Mouse (Mus musculus): ENCODE results near the gene Lap3. TPM values are rescaled to one million over a fixed set of nuclear protein-coding genes. Genes with fewer than 3 reads are reported as not detected.

Lap3 gene
- polyA plus RNA-seq, 1 experiment from 2014 or later = 88.1 TPM

GRCm38 (mm10) chr5:45474758-45475157, 18.4 kb upstream of the Lap3 start:
- Histone ChIP-seq H3K36me3 (no peaks in the 10 kb centered on the region), H3K27ac (no peak overlapping the region), H3K4me2 (no peak overlapping the region), H3K9ac (replicated peaks) (no peak overlapping the region), H3K9me3 (no peaks in the 10 kb centered on the region), H3K27me3 (0 out of 2 replicates have a peak, but pooled peaks cover 6% of the 10 kb centered on the region), H3K4me1 (replicated peaks) (0 out of 2 replicates have a peak, but pooled peaks cover 7% of the 10 kb centered on the region), H3K4me3 (replicated peaks) (no peak overlapping the region)
- no peak for ATAC-seq (ENCODE audit: insufficient number of reproducible peaks, insufficient read depth, low FRiP score, low TSS enrichment, low read depth)
- 74% methylated on average over 3 of the region's 4 CpGs for WGBS

- no peak for ATAC-seq (ENCODE audit: insufficient number of reproducible peaks, insufficient read depth, low FRiP score, low TSS enrichment, low read depth)
Measured at GRCm38 (mm10) chr5:45475771-45476170, 17.4 kb upstream of the Lap3 start.

GRCm38 (mm10) chr5:45476288-45476687, 16.9 kb upstream of the Lap3 start:
- H3K9me3 ChIP-seq = no peaks in the 10 kb centered on the region
- no peak overlapping the region for H3K27ac ChIP-seq
- H3K9ac ChIP-seq (replicated peaks) = no peak overlapping the region
- H3K4me1 ChIP-seq (replicated peaks) = 0 out of 2 replicates have a peak, but pooled peaks cover 7% of the 10 kb centered on the region
- no peak overlapping the region for H3K4me2 ChIP-seq
- H3K4me3 ChIP-seq (replicated peaks) = no peak overlapping the region
- 0 out of 2 replicates have a peak, but pooled peaks cover 6% of the 10 kb centered on the region for H3K27me3 ChIP-seq
- no peak for ATAC-seq (ENCODE audit: insufficient number of reproducible peaks, insufficient read depth, low FRiP score, low TSS enrichment, low read depth)
- WGBS = 67% methylated on average over 6 of the region's 6 CpGs
- H3K36me3 ChIP-seq = no peaks in the 10 kb centered on the region

More at GRCm38 (mm10) chr5:45475771-45476170, 17.4 kb upstream of the Lap3 start:
- Histone ChIP-seq H3K4me1 (replicated peaks) (0 out of 2 replicates have a peak, but pooled peaks cover 7% of the 10 kb centered on the region), H3K9ac (replicated peaks) (no peak overlapping the region), H3K4me2 (no peak overlapping the region), H3K4me3 (replicated peaks) (no peak overlapping the region), H3K27ac (no peak overlapping the region), H3K27me3 (0 out of 2 replicates have a peak, but pooled peaks cover 6% of the 10 kb centered on the region), H3K36me3 (no peaks in the 10 kb centered on the region), H3K9me3 (no peaks in the 10 kb centered on the region)
- 91% methylated on average over 5 of the region's 5 CpGs for WGBS

- H3K36me3 ChIP-seq = no peaks in the 10 kb centered on the region
- 0 out of 2 replicates have a peak, but pooled peaks cover 4% of the 10 kb centered on the region for H3K27me3 ChIP-seq
- 0 out of 2 replicates have a peak, but pooled peaks cover 7% of the 10 kb centered on the region for H3K4me1 ChIP-seq (replicated peaks)
- H3K9me3 ChIP-seq = no peaks in the 10 kb centered on the region
- H3K4me3 ChIP-seq (replicated peaks) = no peak overlapping the region
- no peak overlapping the region for H3K4me2 ChIP-seq
- no peak overlapping the region for H3K27ac ChIP-seq
- 75% methylated on average over 7 of the region's 7 CpGs for WGBS
- ATAC-seq (ENCODE audit: insufficient number of reproducible peaks, insufficient read depth, low FRiP score, low TSS enrichment, low read depth) = no peak
- H3K9ac ChIP-seq (replicated peaks) = no peak overlapping the region
Measured at GRCm38 (mm10) chr5:45477601-45478000, 15.6 kb upstream of the Lap3 start.

GRCm38 (mm10) chr5:45480066-45480465, 13.1 kb upstream of the Lap3 start:
- H3K9me3 ChIP-seq = no peaks in the 10 kb centered on the region
- ATAC-seq (ENCODE audit: insufficient number of reproducible peaks, insufficient read depth, low FRiP score, low TSS enrichment, low read depth) = no peak
- H3K9ac ChIP-seq (replicated peaks) = no peak overlapping the region
- H3K27ac ChIP-seq = no peak overlapping the region
- WGBS = 86% methylated on average over 1 of the region's 1 CpGs
- H3K4me1 ChIP-seq (replicated peaks) = 0 out of 2 replicates have a peak, but pooled peaks cover 5% of the 10 kb centered on the region
- H3K4me2 ChIP-seq = no peak overlapping the region
- no peaks in the 10 kb centered on the region for H3K36me3 ChIP-seq
- H3K27me3 ChIP-seq = 0 out of 2 replicates have a peak, but pooled peaks cover 4% of the 10 kb centered on the region
- no peak overlapping the region for H3K4me3 ChIP-seq (replicated peaks)

GRCm38 (mm10) chr5:45481125-45481524, 12.0 kb upstream of the Lap3 start:
- Histone ChIP-seq H3K9me3 (no peaks in the 10 kb centered on the region), H3K27me3 (0 out of 2 replicates have a peak, but pooled peaks cover 4% of the 10 kb centered on the region), H3K36me3 (no peaks in the 10 kb centered on the region), H3K4me3 (replicated peaks) (no peak overlapping the region), H3K4me2 (no peak overlapping the region), H3K27ac (no peak overlapping the region), H3K9ac (replicated peaks) (no peak overlapping the region), H3K4me1 (replicated peaks) (0 out of 2 replicates have a peak, but pooled peaks cover 5% of the 10 kb centered on the region)
- ATAC-seq (ENCODE audit: insufficient number of reproducible peaks, insufficient read depth, low FRiP score, low TSS enrichment, low read depth) = no peak
- 93% methylated on average over 2 of the region's 2 CpGs for WGBS

GRCm38 (mm10) chr5:45482607-45483006, 10.6 kb upstream of the Lap3 start:
- no peaks in the 10 kb centered on the region for H3K36me3 ChIP-seq
- H3K4me2 ChIP-seq = no peak overlapping the region
- WGBS = 78% methylated on average over 3 of the region's 3 CpGs
- H3K4me1 ChIP-seq (replicated peaks) = no peaks in the 10 kb centered on the region
- H3K9ac ChIP-seq (replicated peaks) = no peak overlapping the region
- H3K4me3 ChIP-seq (replicated peaks) = no peak overlapping the region
- H3K27me3 ChIP-seq = 0 out of 2 replicates have a peak, but pooled peaks cover 4% of the 10 kb centered on the region
- ATAC-seq (ENCODE audit: insufficient number of reproducible peaks, insufficient read depth, low FRiP score, low TSS enrichment, low read depth) = no peak
- H3K27ac ChIP-seq = no peak overlapping the region
- no peaks in the 10 kb centered on the region for H3K9me3 ChIP-seq

- H3K9ac ChIP-seq (replicated peaks) = no peak overlapping the region
- WGBS = 82% methylated on average over 1 of the region's 1 CpGs
- ATAC-seq (ENCODE audit: insufficient number of reproducible peaks, insufficient read depth, low FRiP score, low TSS enrichment, low read depth) = no peak
- H3K36me3 ChIP-seq = no peaks in the 10 kb centered on the region
- H3K27me3 ChIP-seq = no peaks in the 10 kb centered on the region
- H3K27ac ChIP-seq = no peak overlapping the region
- H3K4me1 ChIP-seq (replicated peaks) = no peaks in the 10 kb centered on the region
- no peaks in the 10 kb centered on the region for H3K9me3 ChIP-seq
- H3K4me3 ChIP-seq (replicated peaks) = no peak overlapping the region
- no peak overlapping the region for H3K4me2 ChIP-seq
Measured at GRCm38 (mm10) chr5:45483654-45484053, 9.5 kb upstream of the Lap3 start.

- Histone ChIP-seq H3K4me1 (replicated peaks) (peaks cover 11% of the 10 kb centered on the region), H3K27ac (no peak overlapping the region), H3K4me3 (replicated peaks) (no peak overlapping the region), H3K9ac (replicated peaks) (no peak overlapping the region), H3K36me3 (peaks cover 10% of the 10 kb centered on the region), H3K9me3 (no peaks in the 10 kb centered on the region), H3K27me3 (no peaks in the 10 kb centered on the region), H3K4me2 (no peak overlapping the region)
- ATAC-seq (ENCODE audit: insufficient number of reproducible peaks, insufficient read depth, low FRiP score, low TSS enrichment, low read depth) = no peak
- 46% methylated on average over 4 of the region's 4 CpGs for WGBS
Measured at GRCm38 (mm10) chr5:45491776-45492175, 1.4 kb upstream of the Lap3 start.

- peaks cover 35% of the 10 kb centered on the region for H3K36me3 ChIP-seq
- no peaks in the 10 kb centered on the region for H3K27me3 ChIP-seq
- H3K9me3 ChIP-seq = no peaks in the 10 kb centered on the region
- peak overlapping the region; percentile 78 for H3K4me2 ChIP-seq
- 52% methylated on average over 9 of the region's 9 CpGs for WGBS
- peak; percentile 7; the same call in 1 of the 2 replicates for ATAC-seq (ENCODE audit: insufficient number of reproducible peaks, insufficient read depth, low FRiP score, low TSS enrichment, low read depth)
- H3K9ac ChIP-seq (replicated peaks) = peak overlapping the region; percentile 77
- no peak overlapping the region for H3K27ac ChIP-seq
- peaks cover 11% of the 10 kb centered on the region for H3K4me1 ChIP-seq (replicated peaks)
- H3K4me3 ChIP-seq (replicated peaks) = peak overlapping the region; percentile 72
Measured at GRCm38 (mm10) chr5:45494093-45494755, 1.1 kb downstream of the Lap3 start.

GRCm38 (mm10) chr5:45495429-45495975, 2.3 kb downstream of the Lap3 start:
- H3K4me2 ChIP-seq = no peak overlapping the region
- no peaks in the 10 kb centered on the region for H3K9me3 ChIP-seq
- no peak overlapping the region for H3K27ac ChIP-seq
- 88% methylated on average over 3 of the region's 3 CpGs for WGBS
- peaks cover 47% of the 10 kb centered on the region for H3K36me3 ChIP-seq
- H3K27me3 ChIP-seq = no peaks in the 10 kb centered on the region
- peaks cover 11% of the 10 kb centered on the region for H3K4me1 ChIP-seq (replicated peaks)
- no peak overlapping the region for H3K9ac ChIP-seq (replicated peaks)
- no peak overlapping the region for H3K4me3 ChIP-seq (replicated peaks)
- ATAC-seq (ENCODE audit: insufficient number of reproducible peaks, insufficient read depth, low FRiP score, low TSS enrichment, low read depth) = no peak

All from limb, embryonic 12.5 days (tissue).